Mouse (Mus musculus) erythroblast, embryonic 14.5 days (primary cell): ENCODE measurements at regions not wholly inside any gene's neighbourhood (a gene's known extent, or its start where the extent isn't known, plus 50 kb on each side); places are given as distances from the start of the nearest gene placed in this dataset.

Experiments
- H3K27me3 ChIP-seq: 2 replicates; pipeline ENCODE4 v1.6.1; 2012; ENCODE audit warnings: inconsistent platforms; ENCODE audit not compliant: control insufficient read depth
- H3K36me3 ChIP-seq: 2 replicates; pipeline ENCODE4 v1.6.1; 2012; ENCODE audit warnings: mild to moderate bottlenecking, inconsistent platforms; ENCODE audit not compliant: control insufficient read depth
- H3K4me1 ChIP-seq: 2 replicates; pipeline ENCODE4 v1.6.1; 2012; ENCODE audit warnings: inconsistent platforms; ENCODE audit not compliant: control insufficient read depth
- H3K4me3 ChIP-seq: replicated peaks from 2 replicates; pipeline ENCODE3; 2012; ENCODE audit warnings: moderate library complexity, mild to moderate bottlenecking, inconsistent platforms
- H3K9me3 ChIP-seq: 2 replicates; pipeline ENCODE4 v1.6.1; 2012; ENCODE audit warnings: low read length, inconsistent platforms, mixed read lengths; ENCODE audit not compliant: control insufficient read depth
- GATA1 ChIP-seq: IDR thresholded peaks from 2 replicates; pipeline ENCODE4 v1.6.1; 2012; ENCODE audit warnings: low read length, inconsistent platforms, mixed read lengths
- TAL1 ChIP-seq: IDR thresholded peaks from 3 replicates; pipeline ENCODE4 v1.6.1; 2012; ENCODE audit warnings: low read length, inconsistent platforms, mixed read lengths

DNA sequence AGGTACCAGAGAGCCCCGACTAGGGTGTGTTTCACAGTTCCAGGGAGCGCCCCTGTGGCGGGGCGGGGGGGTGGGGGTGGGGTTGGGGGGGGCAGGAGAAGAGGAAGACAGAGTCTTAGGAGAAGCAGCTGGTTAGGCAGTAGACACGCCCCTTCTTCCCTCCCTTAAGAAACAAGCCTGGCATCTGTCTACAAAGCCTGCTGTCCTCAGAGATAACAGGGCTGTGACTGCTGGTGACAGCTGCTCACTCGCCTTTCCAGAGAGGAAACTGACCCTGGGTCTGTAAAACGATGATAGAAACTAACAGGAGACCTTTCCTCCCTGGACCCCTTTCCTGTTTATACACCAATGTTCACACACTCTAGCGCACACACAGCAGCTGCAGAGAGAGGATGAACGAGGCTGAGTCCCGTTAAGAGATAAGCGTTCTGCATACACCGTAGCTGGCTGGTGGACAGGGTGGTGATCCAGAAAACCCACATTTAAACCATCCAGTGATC is 164.4 kb downstream of the Ly86 start:
- no peaks in the 10 kb centered on the region for H3K9me3 ChIP-seq
- peaks cover 12% of the 10 kb centered on the region for H3K4me1 ChIP-seq
- no peaks in the 10 kb centered on the region for H3K27me3 ChIP-seq
- peak; percentile 28; the same call in 1 of the 3 replicates for TF ChIP-seq TAL1
- TF ChIP-seq GATA1: no peak
- no peaks in the 10 kb centered on the region for H3K36me3 ChIP-seq
- H3K4me3 ChIP-seq: no peak overlapping the region

- H3K4me1 ChIP-seq: peaks cover 12% of the 10 kb centered on the region
- no peaks in the 10 kb centered on the region for H3K36me3 ChIP-seq
- H3K9me3 ChIP-seq: no peaks in the 10 kb centered on the region
- no peak for TF ChIP-seq TAL1
- H3K4me3 ChIP-seq: no peak overlapping the region
- H3K27me3 ChIP-seq: no peaks in the 10 kb centered on the region
These were observed 165.5 kb downstream of the Ly86 start for GRCm38 (mm10) chr13:37510511-37510910.

DNA sequence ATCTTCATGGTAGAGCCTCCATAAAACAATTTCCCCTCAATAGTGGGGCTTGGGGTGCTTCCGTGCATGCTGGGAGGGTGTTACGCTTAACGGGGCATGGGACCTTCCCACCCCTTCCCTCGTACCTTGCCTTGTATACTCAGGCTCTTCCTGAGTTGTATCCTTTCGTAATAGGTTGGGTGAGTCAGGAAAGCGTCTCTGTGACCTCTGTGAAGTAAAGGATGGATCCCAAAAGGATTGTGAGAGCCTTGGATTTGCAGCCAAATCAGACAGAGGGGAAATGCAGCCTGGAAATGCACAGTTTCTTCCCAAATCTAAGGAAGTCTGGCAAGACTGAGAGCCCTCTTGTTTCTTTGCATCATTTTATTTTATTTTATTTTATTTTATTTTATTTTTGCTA is 166.0 kb downstream of the Ly86 start:
- Histone ChIP-seq H3K9me3 (no peaks in the 10 kb centered on the region), H3K27me3 (no peaks in the 10 kb centered on the region), H3K4me3 (no peak overlapping the region), H3K36me3 (no peaks in the 10 kb centered on the region), H3K4me1 (peaks cover 12% of the 10 kb centered on the region)
- no peak for TF ChIP-seq TAL1
- TF ChIP-seq GATA1: no peak

DNA sequence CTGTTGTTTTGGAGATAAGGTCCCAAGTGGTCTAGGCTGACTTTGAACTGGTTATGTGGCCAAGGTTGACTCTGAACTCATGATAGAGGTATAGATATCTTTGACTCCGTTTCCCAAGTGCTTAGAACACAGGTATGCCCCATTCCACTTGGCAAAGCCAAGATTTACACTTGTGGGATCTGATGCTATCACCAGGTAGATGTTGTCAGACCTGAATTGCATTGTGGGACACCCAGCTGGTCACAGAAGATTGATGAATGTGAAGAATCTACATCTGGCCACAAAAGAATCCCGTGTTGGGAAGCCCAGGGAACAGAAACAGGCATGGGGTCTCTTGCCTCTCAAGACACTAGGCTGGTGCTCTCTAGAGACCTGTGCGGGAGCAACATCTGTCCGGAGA is 166.4 kb downstream of the Ly86 start:
- TF ChIP-seq GATA1 (no peak), TAL1 (no peak)
- Histone ChIP-seq H3K4me1 (peaks cover 12% of the 10 kb centered on the region), H3K9me3 (no peaks in the 10 kb centered on the region), H3K27me3 (no peaks in the 10 kb centered on the region), H3K4me3 (no peak overlapping the region), H3K36me3 (no peaks in the 10 kb centered on the region)

DNA sequence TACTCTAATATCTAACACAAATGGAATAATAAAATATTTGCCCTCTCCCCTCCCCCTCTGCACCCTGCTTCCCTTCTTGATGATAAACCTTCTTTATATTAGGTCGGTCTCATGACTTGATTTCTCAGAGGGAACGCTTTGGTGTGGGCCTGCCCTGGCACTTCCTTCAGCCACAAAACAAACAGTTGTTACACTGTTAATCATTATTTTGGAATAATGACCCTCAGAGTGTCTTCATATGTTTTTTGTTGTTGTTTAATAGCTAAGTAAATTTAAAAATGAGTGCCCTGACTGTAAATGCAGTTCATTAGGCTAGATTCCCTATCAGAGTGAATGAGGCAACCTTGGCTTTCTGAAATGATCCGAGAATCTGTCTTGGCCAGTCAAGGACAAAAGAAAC is 167.8 kb downstream of the Ly86 start:
- Histone ChIP-seq H3K4me1 (peaks cover 12% of the 10 kb centered on the region), H3K4me3 (no peak overlapping the region), H3K27me3 (no peaks in the 10 kb centered on the region), H3K36me3 (no peaks in the 10 kb centered on the region), H3K9me3 (no peaks in the 10 kb centered on the region)
- no peak for TF ChIP-seq GATA1
- TF ChIP-seq TAL1: no peak

DNA sequence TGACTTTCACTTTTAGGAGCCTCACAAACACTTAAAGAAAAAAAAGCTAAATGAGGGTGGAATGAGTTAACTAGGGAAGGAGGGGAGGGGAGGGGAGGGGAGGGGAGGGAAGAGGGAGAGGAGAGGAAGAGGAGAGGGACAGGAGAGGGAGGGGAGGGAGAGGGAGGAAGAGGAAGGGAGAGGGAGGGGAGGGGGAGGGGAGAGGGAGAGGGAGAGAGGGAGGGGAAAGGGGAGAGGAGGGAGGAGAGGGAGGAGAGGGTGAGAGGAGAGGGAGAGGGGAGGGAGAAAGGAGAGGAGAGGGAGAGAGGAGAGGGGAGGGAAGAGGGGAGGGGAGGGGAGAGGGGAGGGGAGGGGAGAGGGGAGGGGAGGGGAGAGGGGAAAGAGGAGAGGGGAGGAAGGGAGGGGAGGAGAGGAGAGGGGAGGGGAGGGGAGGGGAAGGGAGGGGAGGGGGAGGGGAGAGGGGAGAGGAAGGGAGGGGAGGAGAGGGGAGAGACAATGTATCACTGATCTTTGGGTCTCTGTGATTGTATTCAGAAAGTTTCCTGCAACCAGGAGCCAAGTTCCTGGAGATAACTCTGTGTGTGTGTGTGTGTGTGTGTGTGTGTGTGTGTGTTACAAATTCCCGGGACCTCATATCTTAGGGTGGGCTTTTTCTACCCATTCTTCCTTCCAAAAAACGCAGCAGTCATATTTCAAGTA is 168.3 kb downstream of the Ly86 start:
- Histone ChIP-seq H3K27me3 (no peaks in the 10 kb centered on the region), H3K36me3 (no peaks in the 10 kb centered on the region), H3K4me3 (no peak overlapping the region), H3K4me1 (peaks cover 12% of the 10 kb centered on the region), H3K9me3 (no peaks in the 10 kb centered on the region)
- TF ChIP-seq TAL1 (no peak), GATA1 (no peak)

- no peaks in the 10 kb centered on the region for H3K27me3 ChIP-seq
- TF ChIP-seq TAL1 (no peak), GATA1 (no peak)
These were observed 169.0 kb downstream of the Ly86 start for GRCm38 (mm10) chr13:37513905-37514607.

DNA sequence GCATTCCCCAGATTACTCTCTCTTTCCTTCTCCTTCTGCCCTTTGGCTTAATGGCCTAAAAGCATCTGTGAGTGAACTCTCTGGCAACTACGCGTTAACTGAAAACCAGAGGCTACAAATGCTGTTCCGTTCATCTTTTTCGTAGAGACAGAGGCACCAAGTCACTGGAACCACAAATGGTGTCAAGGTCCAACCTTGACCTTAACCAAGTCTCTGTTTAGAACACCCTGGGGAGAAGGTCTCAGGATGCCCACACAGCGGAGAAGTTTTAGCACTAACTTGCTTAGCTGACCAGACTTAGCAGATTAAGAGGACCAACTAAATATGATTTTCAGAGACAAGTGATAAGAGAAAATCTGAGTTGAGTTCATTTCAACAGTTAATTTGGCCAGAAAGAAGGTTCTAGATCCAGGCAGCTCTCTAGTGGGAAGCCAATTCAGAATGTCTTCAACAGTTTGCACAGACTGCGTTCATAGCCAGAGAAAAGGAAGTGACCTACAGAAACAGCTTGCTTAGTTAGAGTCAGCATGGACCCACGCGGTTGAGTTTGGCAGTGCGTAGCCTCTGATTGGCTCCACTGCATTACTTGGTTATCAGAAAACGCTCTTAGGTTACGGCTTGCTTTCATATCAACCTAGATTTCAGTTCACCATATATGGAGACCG is 169.8 kb downstream of the Ly86 start:
- H3K4me3 ChIP-seq: no peak overlapping the region
- H3K4me1 ChIP-seq: peaks cover under 1% of the 10 kb centered on the region
- H3K27me3 ChIP-seq: no peaks in the 10 kb centered on the region
- TF ChIP-seq TAL1 (no peak), GATA1 (no peak)
- H3K9me3 ChIP-seq: no peaks in the 10 kb centered on the region
- no peaks in the 10 kb centered on the region for H3K36me3 ChIP-seq

More at GRCm38 (mm10) chr13:37513905-37514607, 169.0 kb downstream of the Ly86 start:
- no peaks in the 10 kb centered on the region for H3K9me3 ChIP-seq
- H3K4me1 ChIP-seq: peaks cover 6% of the 10 kb centered on the region
- H3K4me3 ChIP-seq: no peak overlapping the region
- H3K36me3 ChIP-seq: no peaks in the 10 kb centered on the region
